Mouse (Mus musculus): ENCODE results near the gene Gm4858. TPM values are rescaled to one million over a fixed set of nuclear protein-coding genes. Genes with fewer than 3 reads are reported as not detected.
"Not testable (repeated sequence)": the region's sequence is repeated elsewhere in the genome, so short reads cannot be mapped to it uniquely, and the experiment has no call there.

The Gm4858 gene
- polyA plus RNA-seq (2015; fragmentation: Nextera tagmentation; extraction: Ambion mirVana) = not detected in 2 replicates

DNA sequence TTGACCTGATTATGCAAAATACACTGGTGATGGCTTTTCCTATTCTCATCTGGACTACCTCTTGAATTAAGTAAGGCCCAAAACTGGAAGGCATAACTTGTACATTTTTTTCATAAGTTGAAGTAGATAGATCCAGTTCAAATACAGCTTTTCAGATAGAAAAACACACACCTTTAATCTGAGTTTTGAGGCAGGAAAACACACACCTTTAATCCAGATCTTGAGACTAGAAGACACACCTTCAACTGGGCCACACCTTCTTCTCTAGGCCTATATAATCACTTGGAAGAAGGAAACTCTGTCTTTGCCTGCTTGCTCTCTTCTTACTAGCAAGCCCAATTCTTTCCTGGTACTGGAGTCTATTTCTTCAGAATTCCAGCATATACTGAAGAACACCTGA is at the start of gene Gm4858:
Gm4858 (plus strand) TSS at position 301 of the 400 bp plus-strand sequence.
- not testable (repeated sequence) for H3K4me3 ChIP-seq (replicated peaks)

DNA sequence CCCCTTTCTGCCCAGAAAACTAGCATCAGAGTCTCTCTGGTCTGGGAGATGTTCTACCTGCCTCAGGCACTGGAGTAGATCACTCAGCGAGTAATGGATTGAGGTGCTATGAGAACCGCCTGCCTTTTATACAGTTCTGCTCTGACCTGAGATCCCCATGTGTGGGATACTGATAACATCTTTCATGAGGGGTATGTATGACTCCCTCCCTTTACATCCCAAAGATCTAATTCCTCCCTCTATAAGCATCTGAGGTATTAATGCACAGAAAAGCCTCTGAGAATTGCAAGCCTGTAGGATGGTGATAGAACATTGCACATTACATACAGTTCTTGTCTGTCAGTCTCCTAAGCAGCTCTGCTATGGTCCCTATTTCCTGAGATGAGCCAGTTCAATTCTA is 49.7 kb upstream of the Gm4858 start, which contains the start of gene Lce1m:
Lce1m (minus strand) TSS at position 101 of the 400 bp plus-strand sequence.
- Histone ChIP-seq H3K27ac (no peak within 1 kb of the TSS), H3K27me3 (peaks cover 5% of the 10 kb centered on the region; the same call in 1 of the 2 replicates), H3K36me3 (no peaks in the 10 kb centered on the region), H3K9ac (replicated peaks) (no peak within 1 kb of the TSS), H3K4me1 (replicated peaks) (peaks cover 7% of the 10 kb centered on the region), H3K4me2 (replicated peaks) (no peak within 1 kb of the TSS), H3K4me3 (replicated peaks) (no peak within 1 kb of the TSS), H3K9me3 (no peaks in the 10 kb centered on the region)
- WGBS = 100% methylated on average over 2 of the region's 2 CpGs
- no peak for ATAC-seq

More for the DNA sequence above, at the start of gene Gm4858:
- H3K9me3 ChIP-seq; H3K4me1 ChIP-seq (replicated peaks); H3K4me2 ChIP-seq (replicated peaks); H3K27ac ChIP-seq; ATAC-seq; H3K9ac ChIP-seq (replicated peaks); H3K36me3 ChIP-seq; H3K27me3 ChIP-seq: not testable (repeated sequence)

DNA sequence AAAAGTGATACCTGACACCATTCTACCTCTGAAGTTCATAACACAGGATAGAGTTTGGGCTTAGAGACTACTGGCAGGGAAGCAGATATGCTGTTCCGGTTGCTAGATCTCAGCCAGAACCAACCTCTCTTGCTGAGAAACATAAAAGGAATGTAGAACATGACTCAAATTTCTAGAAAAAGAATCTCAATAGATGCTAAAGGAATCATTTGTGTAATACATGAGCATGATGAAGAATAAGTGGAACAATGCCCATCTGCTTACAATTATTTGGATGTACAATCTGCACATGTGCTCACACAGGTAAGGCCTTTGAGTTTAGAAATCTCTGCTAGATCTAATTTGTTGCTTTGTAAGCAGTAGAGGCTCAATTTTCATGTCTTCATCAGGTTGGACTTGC is 47.5 kb upstream of the Gm4858 start:
- Histone ChIP-seq H3K27me3 (0 out of 2 replicates have a peak, but pooled peaks cover 5% of the 10 kb centered on the region), H3K27ac (no peak overlapping the region), H3K9ac (replicated peaks) (no peak overlapping the region), H3K4me1 (replicated peaks) (no peaks in the 10 kb centered on the region), H3K4me3 (replicated peaks) (no peak overlapping the region), H3K4me2 (replicated peaks) (no peak overlapping the region), H3K9me3 (no peaks in the 10 kb centered on the region), H3K36me3 (no peaks in the 10 kb centered on the region)
- WGBS = 95% methylated on average over 1 of the region's 1 CpGs
- no peak for ATAC-seq

DNA sequence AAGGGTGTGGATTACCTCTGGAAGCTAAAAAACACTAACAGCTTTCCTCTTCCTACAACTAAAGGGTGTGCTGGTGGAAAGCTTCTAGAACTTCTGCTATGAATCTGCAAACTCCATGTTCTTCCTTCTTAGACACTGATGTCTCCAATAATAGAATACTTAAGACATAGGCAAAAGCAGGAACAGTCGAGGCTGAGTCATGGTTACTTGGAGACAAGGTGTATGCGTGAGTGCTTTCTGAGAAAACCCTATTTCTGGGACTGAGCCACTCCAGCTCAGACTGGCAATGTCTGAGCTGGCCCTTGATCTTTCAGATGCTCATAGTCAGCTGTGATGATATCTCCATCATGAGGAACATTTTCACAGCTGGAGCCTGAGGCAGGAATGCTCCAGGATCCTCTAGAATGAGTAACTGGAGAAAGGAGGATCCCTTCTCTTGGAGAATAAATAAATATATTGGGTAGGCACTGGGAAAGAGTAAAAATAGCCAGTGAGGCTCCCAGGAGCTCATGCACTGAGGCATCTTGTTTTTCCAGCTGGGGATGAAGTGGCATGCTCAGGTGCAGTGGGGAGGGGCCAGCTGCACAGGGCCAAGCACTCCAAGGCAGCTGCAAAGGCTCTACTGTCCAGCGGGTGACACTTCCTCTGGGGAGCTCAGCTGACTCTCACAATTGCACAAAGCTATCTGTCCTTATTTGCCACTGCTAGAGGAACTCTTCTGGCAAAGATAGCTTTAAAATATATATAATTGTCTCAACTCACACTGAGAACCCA is 45.0 kb upstream of the Gm4858 start:
- Histone ChIP-seq H3K4me2 (replicated peaks) (no peak overlapping the region), H3K4me1 (replicated peaks) (no peaks in the 10 kb centered on the region), H3K27ac (no peak overlapping the region), H3K9ac (replicated peaks) (no peak overlapping the region), H3K9me3 (no peaks in the 10 kb centered on the region), H3K27me3 (no peaks in the 10 kb centered on the region), H3K4me3 (replicated peaks) (no peak overlapping the region), H3K36me3 (no peaks in the 10 kb centered on the region)
- 78% methylated on average over 3 of the region's 3 CpGs for WGBS
- ATAC-seq = no peak

DNA sequence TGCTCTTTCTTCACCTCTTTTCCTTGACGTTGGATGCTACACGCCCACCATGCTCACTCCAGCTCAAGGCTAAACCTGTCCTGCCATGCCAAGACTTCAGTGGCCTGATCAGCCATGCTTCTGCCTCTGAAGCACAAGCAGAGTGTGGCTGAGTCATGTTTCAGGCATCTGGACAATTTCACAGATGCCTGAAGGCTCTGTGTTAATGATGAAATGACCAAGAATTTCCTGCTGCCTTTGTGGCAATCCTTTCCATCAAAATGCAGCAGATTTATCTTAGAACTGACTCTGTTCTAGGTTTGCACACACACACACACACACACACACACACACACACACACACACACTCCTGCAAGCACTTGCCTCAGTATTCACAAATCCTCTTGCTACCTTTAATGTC is 43.1 kb upstream of the Gm4858 start:
- Histone ChIP-seq H3K36me3 (no peaks in the 10 kb centered on the region), H3K9ac (replicated peaks) (no peak overlapping the region), H3K27ac (no peak overlapping the region), H3K27me3 (no peaks in the 10 kb centered on the region), H3K4me3 (replicated peaks) (no peak overlapping the region), H3K9me3 (no peaks in the 10 kb centered on the region), H3K4me2 (replicated peaks) (no peak overlapping the region), H3K4me1 (replicated peaks) (no peaks in the 10 kb centered on the region)
- WGBS = 85% methylated on average over 2 of the region's 2 CpGs
- ATAC-seq = no peak

DNA sequence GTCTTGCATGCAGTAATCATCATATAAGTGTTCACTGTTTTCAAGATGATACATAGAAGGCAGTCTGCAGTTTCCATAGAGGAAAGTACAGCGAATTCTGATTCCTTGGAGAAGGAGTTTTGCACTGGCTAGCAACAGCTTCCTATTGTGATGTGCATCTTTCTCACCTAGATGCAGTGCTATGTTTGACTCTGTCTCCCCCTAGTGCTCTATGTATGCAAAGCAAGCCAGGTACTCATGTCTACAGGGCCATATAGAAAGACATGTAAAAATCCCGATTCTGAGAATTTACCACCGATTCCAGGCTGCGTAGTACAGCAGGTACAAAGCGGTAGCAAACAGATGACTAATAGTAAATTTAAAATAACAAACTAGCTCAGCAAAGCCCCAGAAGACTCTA is 37.2 kb upstream of the Gm4858 start:
- Histone ChIP-seq H3K4me2 (replicated peaks) (no peak overlapping the region), H3K4me1 (replicated peaks) (no peaks in the 10 kb centered on the region), H3K4me3 (replicated peaks) (no peak overlapping the region), H3K27ac (no peak overlapping the region), H3K9me3 (no peaks in the 10 kb centered on the region), H3K36me3 (no peaks in the 10 kb centered on the region), H3K9ac (replicated peaks) (no peak overlapping the region), H3K27me3 (no peaks in the 10 kb centered on the region)
- ATAC-seq = peak; percentile 95
- whole genome bisulfite sequencing = 52% methylated on average over 5 of the region's 5 CpGs

DNA sequence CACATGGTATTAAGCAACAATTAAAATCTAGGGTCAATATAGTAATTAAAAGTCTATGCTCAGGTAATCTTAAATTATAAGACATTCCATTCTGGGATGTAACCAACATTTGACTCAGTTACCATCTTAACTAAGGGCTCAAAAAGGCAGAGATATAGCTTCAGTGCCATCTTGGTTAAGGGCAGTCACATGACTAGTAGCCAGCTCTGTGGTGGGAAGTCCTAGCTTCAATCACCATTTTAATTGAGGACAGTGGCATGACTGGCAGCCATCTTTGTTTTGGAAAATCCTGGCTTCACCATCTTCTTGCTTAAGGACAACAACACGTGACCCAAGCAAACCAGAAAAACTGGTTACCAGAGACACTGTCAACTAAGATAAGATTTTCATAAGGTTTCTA is 18.4 kb upstream of the Gm4858 start:
- 89% methylated on average over 1 of the region's 1 CpGs for WGBS
- H3K9ac ChIP-seq (replicated peaks) = no peak overlapping the region
- H3K9me3 ChIP-seq = no peaks in the 10 kb centered on the region
- no peak overlapping the region for H3K4me3 ChIP-seq (replicated peaks)
- no peak for ATAC-seq
- no peak overlapping the region for H3K4me2 ChIP-seq (replicated peaks)
- H3K36me3 ChIP-seq = no peaks in the 10 kb centered on the region
- H3K27ac ChIP-seq = no peak overlapping the region
- H3K27me3 ChIP-seq = no peaks in the 10 kb centered on the region
- no peaks in the 10 kb centered on the region for H3K4me1 ChIP-seq (replicated peaks)

DNA sequence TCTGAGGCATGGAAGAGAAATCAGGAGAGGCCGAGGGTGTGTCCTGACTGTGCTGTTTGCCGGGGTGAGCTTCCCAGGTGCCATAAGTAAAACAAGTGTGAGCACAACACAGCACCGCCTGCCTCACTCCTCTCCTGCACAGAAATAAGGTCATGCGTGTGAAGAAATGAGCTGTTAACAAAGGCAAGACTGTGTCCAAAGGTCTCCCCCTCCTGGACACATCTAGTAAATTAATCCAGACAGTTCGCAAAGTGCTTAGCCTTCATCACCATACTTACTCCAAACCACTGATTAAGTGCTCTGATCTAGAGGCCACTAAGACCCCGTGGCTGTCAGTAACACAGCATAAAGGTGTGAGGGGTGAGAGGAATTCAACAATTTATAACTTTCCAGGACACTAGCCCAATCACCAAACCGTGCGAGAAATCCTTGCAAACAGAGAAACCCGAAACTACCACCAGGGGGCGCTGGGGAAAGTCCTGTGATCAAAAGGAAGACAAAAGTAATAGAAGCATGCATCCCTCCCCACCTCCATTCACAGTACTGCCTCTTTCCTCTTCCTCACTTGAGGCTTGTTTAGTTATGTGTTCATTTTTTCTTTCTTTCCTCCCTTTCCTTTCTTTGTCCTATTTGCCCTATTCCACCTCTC is 15.7 kb upstream of the Gm4858 start:
- Histone ChIP-seq H3K27ac (no peak overlapping the region), H3K4me2 (replicated peaks) (no peak overlapping the region), H3K9ac (replicated peaks) (no peak overlapping the region), H3K27me3 (no peaks in the 10 kb centered on the region), H3K36me3 (no peaks in the 10 kb centered on the region), H3K4me1 (replicated peaks) (no peaks in the 10 kb centered on the region), H3K9me3 (no peaks in the 10 kb centered on the region), H3K4me3 (replicated peaks) (no peak overlapping the region)
- ATAC-seq = no peak
- 60% methylated on average over 10 of the region's 10 CpGs for WGBS

DNA sequence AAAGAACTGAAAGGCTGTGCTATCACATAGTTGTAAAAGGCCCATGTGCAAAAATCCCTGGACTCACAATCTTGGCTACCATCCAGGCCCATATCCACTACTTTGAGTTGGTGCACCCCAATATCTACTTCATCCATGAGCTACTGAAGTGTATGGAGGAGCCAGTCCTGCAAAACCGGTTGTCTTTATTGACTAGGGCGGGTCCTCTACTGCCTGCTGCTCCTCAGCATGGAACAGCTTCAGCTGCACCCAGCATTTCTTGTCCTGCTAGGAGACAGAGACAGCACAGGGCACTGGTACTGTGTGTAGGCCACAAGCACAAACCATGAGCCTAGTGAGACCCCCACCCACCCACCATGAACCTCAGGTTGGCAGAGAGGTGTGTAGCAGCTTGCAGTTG is 18.0 kb downstream of the Gm4858 start:
- Histone ChIP-seq H3K36me3 (no peaks in the 10 kb centered on the region), H3K4me2 (replicated peaks) (no peak overlapping the region), H3K4me3 (replicated peaks) (no peak overlapping the region), H3K9me3 (no peaks in the 10 kb centered on the region), H3K27me3 (no peaks in the 10 kb centered on the region), H3K9ac (replicated peaks) (no peak overlapping the region), H3K4me1 (replicated peaks) (no peaks in the 10 kb centered on the region), H3K27ac (no peak overlapping the region)
- ATAC-seq = no peak
- WGBS = 83% methylated on average over 2 of the region's 2 CpGs

DNA sequence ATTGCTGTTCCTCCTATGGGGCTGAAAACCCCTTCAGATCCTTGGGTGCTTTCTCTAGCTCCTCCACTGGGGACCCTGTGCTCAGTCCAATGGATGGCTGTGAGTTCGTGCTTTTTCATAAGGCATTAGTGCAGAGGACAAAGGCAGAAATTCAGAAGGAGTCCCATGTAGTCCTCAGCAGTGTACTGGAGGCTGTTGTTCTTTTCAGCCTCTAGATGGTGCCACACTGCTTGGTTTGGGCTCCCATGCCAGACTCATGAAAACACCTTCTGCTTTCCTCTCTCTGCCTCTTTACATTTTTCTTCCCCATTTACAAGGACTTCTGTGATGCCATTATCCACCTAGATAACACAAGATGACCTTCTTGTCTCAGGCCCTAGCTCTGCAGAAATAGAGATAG is 25.0 kb downstream of the Gm4858 start:
- H3K9ac ChIP-seq (replicated peaks); H3K4me1 ChIP-seq (replicated peaks); H3K4me2 ChIP-seq (replicated peaks); H3K36me3 ChIP-seq; H3K9me3 ChIP-seq; H3K27ac ChIP-seq; H3K27me3 ChIP-seq; H3K4me3 ChIP-seq (replicated peaks); ATAC-seq: not testable (repeated sequence)
- 31% methylated on average over 1 of the region's 1 CpGs for WGBS

DNA sequence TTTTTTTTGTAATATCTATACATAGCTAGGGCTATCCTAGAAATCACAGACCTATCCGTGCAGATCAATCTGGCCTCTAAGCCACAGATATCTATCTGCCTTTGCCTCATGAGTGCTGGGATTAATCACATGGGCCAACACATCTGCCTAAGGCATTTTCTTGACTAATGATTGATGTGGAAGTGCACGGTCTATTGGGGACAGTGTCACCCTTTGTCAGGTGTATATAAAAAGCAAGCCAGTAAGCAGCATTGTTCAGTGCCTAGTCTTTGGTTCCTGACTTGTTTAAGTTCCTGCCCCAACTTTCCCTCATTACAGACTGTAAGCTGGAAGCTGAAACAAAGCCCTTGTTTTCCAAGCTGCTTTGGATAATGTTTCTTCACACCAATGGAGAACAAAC is 27.8 kb downstream of the Gm4858 start:
- no peaks in the 10 kb centered on the region for H3K27me3 ChIP-seq
- no peaks in the 10 kb centered on the region for H3K9me3 ChIP-seq
- no peaks in the 10 kb centered on the region for H3K36me3 ChIP-seq
- ATAC-seq = no peak
- WGBS = 79% methylated on average over 2 of the region's 2 CpGs
- H3K9ac ChIP-seq (replicated peaks) = no peak overlapping the region
- H3K4me1 ChIP-seq (replicated peaks) = no peaks in the 10 kb centered on the region
- H3K4me3 ChIP-seq (replicated peaks) = no peak overlapping the region
- H3K27ac ChIP-seq = no peak overlapping the region
- H3K4me2 ChIP-seq (replicated peaks) = no peak overlapping the region

DNA sequence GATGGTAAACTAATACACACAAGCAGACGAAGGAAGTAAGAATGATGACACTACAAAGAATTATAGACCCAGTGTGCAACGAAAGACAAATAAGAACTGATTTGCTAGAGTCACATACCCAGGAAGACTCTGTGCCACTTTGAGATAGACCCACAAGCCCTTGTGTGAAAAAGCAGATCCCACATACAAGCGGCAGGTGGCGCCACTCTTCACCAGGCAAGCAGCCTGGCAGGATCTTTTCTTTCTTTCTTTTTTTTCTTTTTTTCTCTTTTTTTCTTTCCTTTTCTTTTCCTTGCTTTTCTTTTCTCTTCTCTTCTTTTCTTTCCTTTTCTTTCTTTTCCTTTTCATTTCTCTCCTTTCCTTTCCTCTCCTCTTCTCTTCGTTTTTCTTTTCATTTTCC is 43.0 kb downstream of the Gm4858 start:
- 42% methylated on average over 5 of the region's 5 CpGs for WGBS
- Histone ChIP-seq H3K9me3 (no peaks in the 10 kb centered on the region), H3K4me3 (replicated peaks) (no peak overlapping the region), H3K4me1 (replicated peaks) (no peaks in the 10 kb centered on the region), H3K36me3 (no peaks in the 10 kb centered on the region), H3K4me2 (replicated peaks) (no peak overlapping the region), H3K9ac (replicated peaks) (no peak overlapping the region), H3K27ac (no peak overlapping the region), H3K27me3 (no peaks in the 10 kb centered on the region)
- no peak for ATAC-seq
